Mouse (Mus musculus) lung, postnatal 0 days (tissue): ENCODE measurements around the gene 1700029I15Rik. TPM values are rescaled to one million over a fixed set of nuclear protein-coding genes. Genes with fewer than 3 reads are reported as not detected.

Experiments used
- ATAC-seq: fragments of 200-750 bp; cut with Nextera tagmentation; 2 replicates; pipeline ENCODE4 v1.8.0; 2017; ENCODE audit warnings: moderate library complexity
- DNase-seq: peaks from one replicate; pipeline ENCODE4 v3.0.0-alpha.2; 2016; ENCODE audit warnings: low spot score
- H3K27ac ChIP-seq: fragments of 300-500 bp; sonication (generic); 2 replicates; pipeline ENCODE4 v1.5.1; 2014; ENCODE audit warnings: antibody characterized with exemption, mild to moderate bottlenecking, low read length, mixed read lengths
- H3K27me3 ChIP-seq: fragments of 300-500 bp; sonication (generic); replicated peaks from 2 replicates; pipeline ENCODE4 v1.6.1; 2014; ENCODE audit warnings: low read length, mixed read lengths; ENCODE audit not compliant: insufficient read depth
- H3K36me3 ChIP-seq: fragments of 300-500 bp; sonication (generic); 2 replicates; pipeline ENCODE4 v1.6.1; 2014; ENCODE audit warnings: low read length, mixed read lengths; ENCODE audit not compliant: insufficient read depth
- H3K4me1 ChIP-seq: fragments of 300-500 bp; sonication (generic); 2 replicates; pipeline ENCODE4 v1.6.1; 2014; ENCODE audit warnings: antibody characterized with exemption, low read depth, low read length, mixed read lengths; ENCODE audit not compliant: insufficient read depth
- H3K4me2 ChIP-seq: fragments of 300-500 bp; sonication (generic); replicated peaks from 2 replicates; pipeline ENCODE4 v1.6.1; 2014; ENCODE audit warnings: low read depth, mild to moderate bottlenecking, low read length, moderate library complexity, mixed read lengths
- H3K4me3 ChIP-seq: fragments of 300-500 bp; sonication (generic); 2 replicates; pipeline ENCODE4 v1.5.1; 2014; ENCODE audit warnings: low read depth, low read length
- H3K9ac ChIP-seq: fragments of 300-500 bp; sonication (generic); replicated peaks from 2 replicates; pipeline ENCODE4 v1.6.1; 2014; ENCODE audit warnings: low read depth, mild to moderate bottlenecking
- H3K9me3 ChIP-seq: fragments of 300-500 bp; sonication (generic); 2 replicates; pipeline ENCODE4 v1.6.1; 2016; ENCODE audit warnings: low read length, mixed read lengths
- CTCF ChIP-seq: IDR thresholded peaks from 2 replicates; pipeline ENCODE4 v1.5.1; 2016; ENCODE audit warnings: antibody characterized with exemption, mild to moderate bottlenecking
- EP300 ChIP-seq: IDR thresholded peaks from 2 replicates; pipeline ENCODE4 v1.6.1; 2016; ENCODE audit warnings: antibody characterized with exemption, mild to moderate bottlenecking, control low read depth
- WGBS: fragments of 180-500 bp; shearing (Covaris S2); extraction: QIAGEN DNeasy Blood & Tissue Kit; methylation state at CpG from one replicate; pipeline ENCODE4 v1.1.7; 2014; 5-methylcytosine and 5-hydroxymethylcytosine counted together
- polyA plus RNA-seq: library from polyadenylated mRNA; unstranded; fragments of >200 nt; fragmentation: Nextera tagmentation; extraction: Ambion mirVana; gene quantifications from 2 replicates; pipeline ENCODE4 v1.2.1, GENCODE M21; 2015

1700029I15Rik gene
- polyA plus RNA-seq, 1 experiment from 2014 or later: 2.3 TPM

GRCm38 (mm10) chr2:92364086-92364485, 18.3 kb upstream of the 1700029I15Rik start:
- ATAC-seq (no peak), DNase-seq (no peak)
- TF ChIP-seq EP300 (no peak), CTCF (no peak)
- no peaks in the 10 kb centered on the region for H3K4me1 ChIP-seq
- H3K36me3 ChIP-seq: 0 out of 2 replicates have a peak, but pooled peaks cover 5% of the 10 kb centered on the region
- no peaks in the 10 kb centered on the region for H3K27me3 ChIP-seq
- no peaks in the 10 kb centered on the region for H3K9me3 ChIP-seq
- H3K9ac ChIP-seq: no peak overlapping the region
- H3K4me2 ChIP-seq: no peak overlapping the region
- no peak overlapping the region for H3K27ac ChIP-seq
- WGBS: 82% methylated on average over 4 of the region's 4 CpGs
- no peak overlapping the region for H3K4me3 ChIP-seq

GRCm38 (mm10) chr2:92365568-92365967, 16.8 kb upstream of the 1700029I15Rik start:
- TF ChIP-seq CTCF: no peak
- TF ChIP-seq EP300: no peak
- peaks cover 4% of the 10 kb centered on the region; the same call in 1 of the 2 replicates for H3K27me3 ChIP-seq
- H3K4me3 ChIP-seq: no peak overlapping the region
- no peak for ATAC-seq
- WGBS: 90% methylated on average over 10 of the region's 10 CpGs
- no peak overlapping the region for H3K27ac ChIP-seq
- no peaks in the 10 kb centered on the region for H3K4me1 ChIP-seq
- no peaks in the 10 kb centered on the region for H3K36me3 ChIP-seq
- H3K4me2 ChIP-seq: no peak overlapping the region
- no peak overlapping the region for H3K9ac ChIP-seq
- no peak for DNase-seq
- no peaks in the 10 kb centered on the region for H3K9me3 ChIP-seq

- H3K27me3 ChIP-seq: peaks cover 4% of the 10 kb centered on the region; the same call in 1 of the 2 replicates
- no peaks in the 10 kb centered on the region for H3K36me3 ChIP-seq
- no peak overlapping the region for H3K4me3 ChIP-seq
- H3K9me3 ChIP-seq: no peaks in the 10 kb centered on the region
- H3K27ac ChIP-seq: no peak overlapping the region
- WGBS: 25% methylated on average over 20 of the region's 20 CpGs
- H3K4me2 ChIP-seq: no peak overlapping the region
- peaks cover 3% of the 10 kb centered on the region; the same call in 1 of the 2 replicates for H3K4me1 ChIP-seq
- DNase-seq (no peak), ATAC-seq (peak; percentile 15; the same call in 1 of the 2 replicates)
- no peak overlapping the region for H3K9ac ChIP-seq
- no peak for TF ChIP-seq CTCF
- no peak for TF ChIP-seq EP300
Observed at GRCm38 (mm10) chr2:92367383-92368029, 14.8 kb upstream of the 1700029I15Rik start.

GRCm38 (mm10) chr2:92370375-92370774, 12.0 kb upstream of the 1700029I15Rik start:
- ATAC-seq: no peak
- Histone ChIP-seq H3K27me3 (peaks cover 4% of the 10 kb centered on the region; the same call in 1 of the 2 replicates), H3K9me3 (no peaks in the 10 kb centered on the region), H3K4me3 (peak overlapping the region; percentile 36), H3K27ac (peak overlapping the region; percentile 93), H3K4me2 (peak overlapping the region; percentile 59), H3K9ac (peak overlapping the region; percentile 27; the same call in 1 of the 2 replicates), H3K36me3 (no peaks in the 10 kb centered on the region), H3K4me1 (peaks cover 3% of the 10 kb centered on the region; the same call in 1 of the 2 replicates)
- WGBS: 12% methylated on average over 17 of the region's 19 CpGs
- DNase-seq: no peak
- TF ChIP-seq CTCF (no peak), EP300 (no peak)

GRCm38 (mm10) chr2:92370821-92371805, 11.2 kb upstream of the 1700029I15Rik start:
- H3K36me3 ChIP-seq: no peaks in the 10 kb centered on the region
- TF ChIP-seq CTCF: peak; percentile 44
- TF ChIP-seq EP300: 0 out of 2 replicates have a peak, but pooled peaks have one; percentile 18
- peak overlapping the region; percentile 93 for H3K27ac ChIP-seq
- peak overlapping the region; percentile 27 for H3K9ac ChIP-seq
- H3K27me3 ChIP-seq: peaks cover 4% of the 10 kb centered on the region; the same call in 1 of the 2 replicates
- WGBS: 4% methylated on average over 40 of the region's 45 CpGs
- peaks cover 8% of the 10 kb centered on the region; the same call in 1 of the 2 replicates for H3K4me1 ChIP-seq
- ATAC-seq (peak; percentile 34), DNase-seq (peak; percentile 85)
- H3K4me2 ChIP-seq: peak overlapping the region; percentile 59
- H3K4me3 ChIP-seq: peak overlapping the region; percentile 36
- no peaks in the 10 kb centered on the region for H3K9me3 ChIP-seq
